Mouse (Mus musculus): ENCODE measurements around the gene Prg2.

The Prg2 gene

GRCm38 (mm10) chr2:84980188-84980587 lies at the start of gene Prg2:
Gene Prg2 (plus strand): TSS chr2:84980461.
- DNase-seq = no peak

GRCm38 (mm10) chr2:84933992-84934648 lies 46.1 kb upstream of the Prg2 start:
- no peak for DNase-seq

GRCm38 (mm10) chr2:84934649-84935007 lies 45.6 kb upstream of the Prg2 start:
- DNase-seq = no peak

- DNase-seq = no peak
Observed at GRCm38 (mm10) chr2:84935065-84935464, 45.2 kb upstream of the Prg2 start.

GRCm38 (mm10) chr2:84936474-84937429 lies 43.5 kb upstream of the Prg2 start, which contains the start of gene Slc43a3:
Gene Slc43a3 (plus strand): TSS chr2:84936579.
- DNase-seq = peak; percentile 3

GRCm38 (mm10) chr2:84937491-84938150 lies 42.6 kb upstream of the Prg2 start:
- no peak for DNase-seq

GRCm38 (mm10) chr2:84938249-84938946 lies 41.9 kb upstream of the Prg2 start:
- DNase-seq = no peak

- DNase-seq = no peak
Observed at GRCm38 (mm10) chr2:84939306-84939705, 41.0 kb upstream of the Prg2 start.

- no peak for DNase-seq
Observed at GRCm38 (mm10) chr2:84939711-84940110, 40.5 kb upstream of the Prg2 start.

- DNase-seq = no peak
Observed at GRCm38 (mm10) chr2:84941332-84941731, 38.9 kb upstream of the Prg2 start.

- DNase-seq = no peak
Observed at GRCm38 (mm10) chr2:84941795-84942194, 38.5 kb upstream of the Prg2 start.

- DNase-seq = no peak
Observed at GRCm38 (mm10) chr2:84947154-84947771, 33.0 kb upstream of the Prg2 start.

GRCm38 (mm10) chr2:84948252-84948651 lies 32.0 kb upstream of the Prg2 start:
- no peak for DNase-seq

- DNase-seq = no peak
Observed at GRCm38 (mm10) chr2:84948721-84949120, 31.5 kb upstream of the Prg2 start.

GRCm38 (mm10) chr2:84951027-84951426 lies 29.2 kb upstream of the Prg2 start:
- DNase-seq = no peak

- DNase-seq = no peak
Observed at GRCm38 (mm10) chr2:84952251-84952650, 28.0 kb upstream of the Prg2 start.

GRCm38 (mm10) chr2:84952693-84953092 lies 27.6 kb upstream of the Prg2 start:
- no peak for DNase-seq

- no peak for DNase-seq
Observed at GRCm38 (mm10) chr2:84955435-84955834, 24.8 kb upstream of the Prg2 start.

- DNase-seq = no peak
Observed at GRCm38 (mm10) chr2:84956274-84956673, 24.0 kb upstream of the Prg2 start.

- DNase-seq = no peak
Observed at GRCm38 (mm10) chr2:84958588-84959264, 21.5 kb upstream of the Prg2 start.

GRCm38 (mm10) chr2:84961300-84961699 lies 19.0 kb upstream of the Prg2 start:
- no peak for DNase-seq

- DNase-seq = no peak
Observed at GRCm38 (mm10) chr2:84961901-84962300, 18.4 kb upstream of the Prg2 start.

All from cerebellum, adult 9-11 months (tissue).